Comparison of ENCODE assay signal across 9 mouse cellular contexts in genomic region chr16:3744186-3744700, GRCm38 (mm10). TPM values are rescaled to one million over a fixed set of nuclear protein-coding genes. Genes with fewer than 3 reads are reported as not detected.
A peak's percentile ranks its signal among the peaks of the same experiment; 100 is the strongest.
DNase-seq lines count a peak whose midpoint lies in the region; ATAC-seq and TF ChIP-seq lines count a peak whose summit lies in the region.
"Had no signal": no experiment of that assay in that cellular context is flagged by ENCODE, and none has a peak within 500 bp of the region (broad histone marks: within the 10 kb centered on the region; RNA-seq: fewer than 3 reads in every experiment).

No protein-coding gene starts in this region.

- H3K4me2 ChIP-seq in intestine, embryonic 14.5 days (ENCODE audit: low read length): peak overlapping the region; percentile 92
- peak overlapping the region; percentile 90 for H3K4me2 ChIP-seq in midbrain, embryonic 13.5 days (replicated peaks)

- no peaks in the 10 kb centered on the region for H3K27me3 ChIP-seq in heart, adult 2 months (ENCODE audit: control insufficient read depth, insufficient read depth, low read length)
- H3K27me3 ChIP-seq in intestine, embryonic 14.5 days (replicated peaks; ENCODE audit: control insufficient read depth, insufficient read depth, low read length): no peaks in the 10 kb centered on the region
- no peaks in the 10 kb centered on the region for H3K27me3 ChIP-seq in midbrain, embryonic 13.5 days

- no peaks in the 10 kb centered on the region for H3K79me2 ChIP-seq in heart, adult 2 months (replicated peaks; ENCODE audit: control insufficient read depth, insufficient read depth, low read length)

- ATAC-seq in CD4-positive, CD25-positive, alpha-beta regulatory T cell, adult 4 months: peak; percentile 40
- peak; percentile 59 for ATAC-seq in erythroblast, adult 5-6 weeks (replicated peaks; ENCODE audit: low FRiP score, poor library complexity, severe bottlenecking)
- ATAC-seq in intestine, embryonic 14.5 days (replicated peaks; ENCODE audit: low FRiP score, low TSS enrichment, low read depth): peak; percentile 58
- ATAC-seq in midbrain, embryonic 13.5 days: peak; percentile 78

- peaks cover 3% of the 10 kb centered on the region for H3K4me1 ChIP-seq in heart, adult 2 months (ENCODE audit: control insufficient read depth, insufficient read depth, low read length)
- H3K4me1 ChIP-seq in intestine, embryonic 14.5 days (replicated peaks; ENCODE audit: control insufficient read depth, insufficient read depth, low read length): peaks cover 14% of the 10 kb centered on the region
- peaks cover 30% of the 10 kb centered on the region for H3K4me1 ChIP-seq in midbrain, embryonic 13.5 days (replicated peaks)

- TF ChIP-seq EP300 in heart, adult 2 months (IDR thresholded peaks at IDR 0.05; ENCODE audit: insufficient read depth, low read depth, low read length): no peak

- peaks cover 15% of the 10 kb centered on the region for H3K36me3 ChIP-seq in heart, adult 2 months (ENCODE audit: control insufficient read depth, insufficient read depth, low read length)
- peaks cover 29% of the 10 kb centered on the region for H3K36me3 ChIP-seq in intestine, embryonic 14.5 days (ENCODE audit: control insufficient read depth, insufficient read depth, low read length)
- H3K36me3 ChIP-seq in midbrain, embryonic 13.5 days: peaks cover 31% of the 10 kb centered on the region

- TF ChIP-seq POLR2A in heart, adult 2 months (IDR thresholded peaks at IDR 0.05; ENCODE audit: insufficient read depth, low read depth, low read length): no peak

- under 1% methylated on average over 32 of the region's 32 CpGs for WGBS in heart, adult 2 months
- 1% methylated on average over 32 of the region's 32 CpGs for WGBS in intestine, embryonic 14.5 days
- under 1% methylated on average over 32 of the region's 32 CpGs for WGBS in midbrain, embryonic 13.5 days

- intact Hi-C loops in heart, adult 2 months (cut with DNase I): loop anchor here (10.0 kb wide), 3 partner anchors 101 to 261 kb away; partner anchors contain the start of genes Gm20695, Slx4, Zfp174 and Zfp597

- peak overlapping the region; percentile 89 for H3K4me3 ChIP-seq in heart, adult 2 months
- peak overlapping the region; percentile 85 for H3K4me3 ChIP-seq in intestine, embryonic 14.5 days (ENCODE audit: low read depth, low read length)
- peak overlapping the region; percentile 70 for H3K4me3 ChIP-seq in midbrain, embryonic 13.5 days (replicated peaks)

- peak overlapping the region; percentile 97 for H3K27ac ChIP-seq in heart, adult 2 months
- peak overlapping the region; percentile 81 for H3K27ac ChIP-seq in intestine, embryonic 14.5 days (ENCODE audit: low read depth)
- H3K27ac ChIP-seq in midbrain, embryonic 13.5 days: peak overlapping the region; percentile 89

- H3K9ac ChIP-seq in heart, adult 2 months (ENCODE audit: low read depth, low read length): peak overlapping the region; percentile 70
- H3K9ac ChIP-seq in intestine, embryonic 14.5 days (ENCODE audit: low read length): peak overlapping the region; percentile 84
- H3K9ac ChIP-seq in midbrain, embryonic 13.5 days (replicated peaks): peak overlapping the region; percentile 81

- no peak for TF ChIP-seq CTCF in heart, adult 2 months (IDR thresholded peaks at IDR 0.05)

- no peak for DNase-seq in heart, adult 2 months
- DNase-seq in heart, postnatal 4 days: no peak
- no peak for DNase-seq in intestine, embryonic 14.5 days (ENCODE audit: low spot score)
- DNase-seq in T-cell, adult 2 months (ENCODE audit: low spot score): no peak
- DNase-seq in gastrocnemius, adult 18-20 months (ENCODE audit: low spot score): no peak

- peaks cover 12% of the 10 kb centered on the region for H3K9me3 ChIP-seq in intestine, embryonic 14.5 days (ENCODE audit: control insufficient read depth, low read length)
- peaks cover 14% of the 10 kb centered on the region for H3K9me3 ChIP-seq in midbrain, embryonic 13.5 days

RNA-seq across cellular contexts. Expression of gene Zfp263, which starts 0.3 kb away (rescaled TPM):
- total RNA-seq in heart, adult 2 months (2021): 1 to 10 TPM; 6.2 to 7.6 TPM
- 3.8 and 6.1 TPM in 2 replicates for polyA plus RNA-seq in heart, adult 2 months (2012; rRNA removed)
- 10 to 100 TPM; 12.1 to 13.6 TPM for total RNA-seq in heart, postnatal 4 days (2021)
- polyA plus RNA-seq in CD4-positive, CD25-positive, alpha-beta regulatory T cell, adult 4 months (2017; shearing (Covaris generic)): 100 to 1,000 TPM in 1 of 2 experiments, 10 to 100 TPM in 1; 89.9 to 185 TPM
- 5.4 and 7.5 TPM in 2 replicates for total RNA-seq in erythroblast, adult 5-6 weeks (2015; ENCODE audit: low replicate concordance)
- 5.6 and 6.5 TPM in 2 replicates for total RNA-seq in erythroblast, adult 5-6 weeks (2017; ENCODE audit: low replicate concordance)
- 27.3 and 33.7 TPM in 2 replicates for polyA plus RNA-seq in intestine, embryonic 14.5 days (2014; fragmentation: Nextera tagmentation; extraction: Ambion mirVana)
- 61.1 and 63.5 TPM in 2 replicates for polyA plus RNA-seq in midbrain, embryonic 13.5 days (2015; fragmentation: Nextera tagmentation; extraction: Ambion mirVana)
- 1 to 10 TPM; 5.4 to 6.1 TPM for total RNA-seq in gastrocnemius, adult 18-20 months (2021)

RNA-seq across cellular contexts. Expression of gene Mefv, which starts 26.3 kb away (rescaled TPM):
- total RNA-seq in heart, adult 2 months (2021): not detected
- polyA plus RNA-seq in heart, adult 2 months (2012; rRNA removed): 0.06 and 0.09 TPM in 2 replicates
- total RNA-seq in heart, postnatal 4 days (2021): not detected
- polyA plus RNA-seq in CD4-positive, CD25-positive, alpha-beta regulatory T cell, adult 4 months (2017; shearing (Covaris generic)): under 1 TPM in 1 of 2 experiments, not detected in 1; 0.41 TPM
- 1.9 and 4.2 TPM in 2 replicates for total RNA-seq in erythroblast, adult 5-6 weeks (2015; ENCODE audit: low replicate concordance)
- 8.4 and 12.0 TPM in 2 replicates for total RNA-seq in erythroblast, adult 5-6 weeks (2017; ENCODE audit: low replicate concordance)
- polyA plus RNA-seq in intestine, embryonic 14.5 days (2014; fragmentation: Nextera tagmentation; extraction: Ambion mirVana): 0.09 and 0.16 TPM in 2 replicates
- polyA plus RNA-seq in midbrain, embryonic 13.5 days (2015; fragmentation: Nextera tagmentation; extraction: Ambion mirVana): not detected in 2 replicates
- not detected for total RNA-seq in gastrocnemius, adult 18-20 months (2021)
- total RNA-seq: left cerebral cortex, adult 8-10 months had no signal
